Mouse (Mus musculus): Measurements from ENCODE around the gene Ankrd66.

GRCm38 (mm10) chr17:43530507-43530906, 12.9 kb downstream of the Ankrd66 start:
- TF ChIP-seq CTCF (IDR thresholded peaks at IDR 0.05; ENCODE audit: extremely low read depth, insufficient read depth, insufficient read length, insufficient replicate concordance), result no peak
- no peak for TF ChIP-seq POLR2A (IDR thresholded peaks at IDR 0.05; ENCODE audit: low read depth, low read length)

Measured in spleen, adult 2 months (tissue).